Comparison of ENCODE assay signal across 24 mouse cellular contexts in the genomic region with DNA sequence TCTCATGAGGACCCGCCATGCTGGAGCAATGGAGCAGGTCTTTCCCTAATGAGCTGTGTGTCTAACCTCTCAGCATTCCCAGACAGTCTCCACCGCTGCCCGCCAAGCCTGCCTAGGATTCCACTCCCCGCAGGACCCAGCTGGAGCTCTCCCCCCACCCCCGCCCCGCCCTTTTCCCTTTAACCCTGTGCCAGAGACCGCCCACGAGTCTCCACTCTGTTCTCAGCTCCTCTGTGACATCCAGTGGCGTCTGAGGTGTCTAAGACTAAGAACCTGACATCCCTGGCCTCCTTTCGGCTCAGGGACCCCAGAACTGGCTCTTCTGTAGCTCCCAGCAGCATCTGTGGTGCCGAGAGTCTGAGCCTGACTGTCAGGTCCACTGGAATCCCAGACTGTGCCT. TPM values are rescaled to one million over a fixed set of nuclear protein-coding genes. Genes with fewer than 3 reads are reported as not detected.
A peak's percentile ranks its signal among the peaks of the same experiment; 100 is the strongest.
DNase-seq lines count a peak whose midpoint lies in the region; ATAC-seq lines count a peak whose summit lies in the region.
"Had no signal": no experiment of that assay in that cellular context is flagged by ENCODE, and none has a peak within 500 bp of the region (broad histone marks: within the 10 kb centered on the region; RNA-seq: fewer than 3 reads in every experiment).

No protein-coding gene starts in this region.

- H3K4me2 ChIP-seq in heart, embryonic 11.5 days: peak overlapping the region; percentile 23; the same call in 1 of the 2 replicates
- no peak overlapping the region for H3K4me2 ChIP-seq in midbrain, embryonic 11.5 days
- H3K4me2 ChIP-seq in midbrain, embryonic 14.5 days (ENCODE audit: low read length): no peak overlapping the region
- no peak overlapping the region for H3K4me2 ChIP-seq in kidney, embryonic 16.5 days (replicated peaks; ENCODE audit: low read depth, low read length)
- H3K4me2 ChIP-seq: heart, embryonic 15.5 days; limb, embryonic 13.5 days; liver, embryonic 13.5 days; lung, embryonic 15.5 days; stomach, embryonic 15.5 days had no signal

- 24% methylated on average over 11 of the region's 11 CpGs for WGBS in heart, embryonic 11.5 days (ENCODE audit: insufficient replicate concordance)
- 33% methylated on average over 11 of the region's 11 CpGs for WGBS in midbrain, embryonic 11.5 days
- 31% methylated on average over 11 of the region's 11 CpGs for WGBS in midbrain, embryonic 14.5 days
- WGBS in kidney, embryonic 16.5 days: 37% methylated on average over 11 of the region's 11 CpGs

- H3K27ac ChIP-seq in heart, embryonic 11.5 days (ENCODE audit: low read depth, low read length): no peak overlapping the region
- no peak overlapping the region for H3K27ac ChIP-seq in midbrain, embryonic 11.5 days (ENCODE audit: low read depth, low read length)
- H3K27ac ChIP-seq in midbrain, embryonic 14.5 days (replicated peaks; ENCODE audit: low read depth, low read length): no peak overlapping the region
- H3K27ac ChIP-seq in kidney, embryonic 16.5 days (ENCODE audit: low read length): no peak overlapping the region
- H3K27ac ChIP-seq: heart, embryonic 15.5 days; left cerebral cortex, adult 2 months; limb, embryonic 13.5 days; liver, embryonic 13.5 days; lung, embryonic 15.5 days; stomach, embryonic 15.5 days had no signal

- no peaks in the 10 kb centered on the region for H3K36me3 ChIP-seq in heart, embryonic 11.5 days (ENCODE audit: control insufficient read depth, insufficient read depth, low read length)
- no peaks in the 10 kb centered on the region for H3K36me3 ChIP-seq in midbrain, embryonic 11.5 days (ENCODE audit: control insufficient read depth, insufficient read depth, low read length)
- no peaks in the 10 kb centered on the region for H3K36me3 ChIP-seq in midbrain, embryonic 14.5 days (ENCODE audit: control insufficient read depth, insufficient read depth, low read length)
- H3K36me3 ChIP-seq in kidney, embryonic 16.5 days (ENCODE audit: insufficient read depth, low read length): no peaks in the 10 kb centered on the region
- H3K36me3 ChIP-seq: heart, embryonic 15.5 days; limb, embryonic 13.5 days; liver, embryonic 13.5 days; lung, embryonic 15.5 days; stomach, embryonic 15.5 days had no signal

- intact Hi-C loops in heart, postnatal 14 days (cut with DNase I): no loop called here
- intact Hi-C loops in left cerebral cortex, postnatal 10 days (cut with DNase I): no loop called here

- no peak; the same call in 1 of the 2 replicates for ATAC-seq in heart, embryonic 11.5 days (replicated peaks; ENCODE audit: insufficient number of reproducible peaks, low FRiP score, low TSS enrichment)
- ATAC-seq in midbrain, embryonic 11.5 days (ENCODE audit: low FRiP score): 0 out of 2 replicates have a peak, but pooled peaks have one; percentile 22
- ATAC-seq in midbrain, embryonic 14.5 days (ENCODE audit: low FRiP score, low TSS enrichment): no peak
- ATAC-seq in kidney, embryonic 16.5 days (ENCODE audit: low FRiP score, low TSS enrichment): no peak
- ATAC-seq: activated CD4-positive, CD25-positive, alpha-beta regulatory T cell, adult 4 months; inflammation-experienced regulatory T-cells, adult 6 months had no signal

- no peak overlapping the region for H3K9ac ChIP-seq in heart, embryonic 11.5 days (ENCODE audit: low read depth, low read length)
- H3K9ac ChIP-seq in midbrain, embryonic 11.5 days (ENCODE audit: low read length): no peak overlapping the region
- H3K9ac ChIP-seq in midbrain, embryonic 14.5 days (replicated peaks; ENCODE audit: low read length): no peak overlapping the region
- no peak overlapping the region for H3K9ac ChIP-seq in kidney, embryonic 16.5 days (replicated peaks; ENCODE audit: low read length)
- H3K9ac ChIP-seq: heart, embryonic 15.5 days; limb, embryonic 13.5 days; liver, embryonic 13.5 days; lung, embryonic 15.5 days; stomach, embryonic 15.5 days had no signal

- no peaks in the 10 kb centered on the region for H3K27me3 ChIP-seq in heart, embryonic 11.5 days (ENCODE audit: control insufficient read depth, insufficient read depth, low read length)
- H3K27me3 ChIP-seq in midbrain, embryonic 11.5 days (ENCODE audit: control insufficient read depth, insufficient read depth, low read length): no peaks in the 10 kb centered on the region
- H3K27me3 ChIP-seq in midbrain, embryonic 14.5 days (ENCODE audit: control insufficient read depth, insufficient read depth, low read length): no peaks in the 10 kb centered on the region
- no peaks in the 10 kb centered on the region for H3K27me3 ChIP-seq in kidney, embryonic 16.5 days (ENCODE audit: insufficient read depth, low read length)
- H3K27me3 ChIP-seq: heart, embryonic 15.5 days; limb, embryonic 13.5 days; liver, embryonic 13.5 days; lung, embryonic 15.5 days; stomach, embryonic 15.5 days had no signal

- no peaks in the 10 kb centered on the region for H3K4me1 ChIP-seq in heart, embryonic 11.5 days (ENCODE audit: control insufficient read depth, insufficient read depth, low read length)
- H3K4me1 ChIP-seq in midbrain, embryonic 11.5 days (ENCODE audit: control insufficient read depth, insufficient read depth, low read length): no peaks in the 10 kb centered on the region
- H3K4me1 ChIP-seq in midbrain, embryonic 14.5 days (ENCODE audit: control insufficient read depth, insufficient read depth, low read length): no peaks in the 10 kb centered on the region
- no peaks in the 10 kb centered on the region for H3K4me1 ChIP-seq in kidney, embryonic 16.5 days (ENCODE audit: insufficient read depth, low read length)
- H3K4me1 ChIP-seq: heart, embryonic 15.5 days; liver, embryonic 13.5 days; lung, embryonic 15.5 days; stomach, embryonic 15.5 days had no signal

- no peak for DNase-seq in heart, postnatal 14 days
- DNase-seq in midbrain, embryonic 11.5 days (ENCODE audit: low spot score, missing footprints): peak; percentile 81
- no peak for DNase-seq in midbrain, embryonic 14.5 days
- DNase-seq in R1 (ENCODE audit: low read depth, low spot score): peak; percentile 52
- DNase-seq in retina, embryonic 14.5 days (ENCODE audit: low spot score): peak; percentile 5
- DNase-seq in left cerebral cortex, postnatal 10 days (ENCODE audit: extremely low spot score in 1 of 2, low spot score in 2 of 2): no peak
- DNase-seq: adrenal gland, postnatal 10 days; cerebellum, adult 11 months; cerebellum, postnatal 14 days; embryo, embryonic 11 days; kidney, adult 8-10 months; kidney, postnatal 25 days; liver, embryonic 13.5 days; thymus, adult 18-20 months; thymus, postnatal 4 days had no signal

- H3K9me3 ChIP-seq in heart, embryonic 11.5 days (replicated peaks; ENCODE audit: control insufficient read depth, low read length): no peaks in the 10 kb centered on the region
- H3K9me3 ChIP-seq in midbrain, embryonic 11.5 days (ENCODE audit: control insufficient read depth, low read length): no peaks in the 10 kb centered on the region
- no peaks in the 10 kb centered on the region for H3K9me3 ChIP-seq in midbrain, embryonic 14.5 days (ENCODE audit: control insufficient read depth, low read length)
- H3K9me3 ChIP-seq in kidney, embryonic 16.5 days (ENCODE audit: low read length): no peaks in the 10 kb centered on the region
- H3K9me3 ChIP-seq: heart, embryonic 15.5 days; limb, embryonic 13.5 days; liver, embryonic 13.5 days; lung, embryonic 15.5 days; stomach, embryonic 15.5 days had no signal

- H3K4me3 ChIP-seq in heart, embryonic 11.5 days (ENCODE audit: low read depth, low read length): no peak overlapping the region
- H3K4me3 ChIP-seq in midbrain, embryonic 11.5 days (ENCODE audit: low read depth, low read length): no peak overlapping the region
- H3K4me3 ChIP-seq in midbrain, embryonic 14.5 days (replicated peaks; ENCODE audit: low read depth, low read length): no peak overlapping the region
- H3K4me3 ChIP-seq in kidney, embryonic 16.5 days (ENCODE audit: low read length): no peak overlapping the region
- H3K4me3 ChIP-seq: heart, embryonic 15.5 days; left cerebral cortex, adult 2 months; limb, embryonic 13.5 days; liver, embryonic 13.5 days; lung, embryonic 15.5 days; stomach, embryonic 15.5 days had no signal

RNA-seq across cellular contexts. Expression of gene Tpp2, which starts 50.9 kb away (rescaled TPM):
- polyA plus RNA-seq in heart, embryonic 11.5 days (2014; fragmentation: Nextera tagmentation; extraction: Ambion mirVana): 54.1 and 57.0 TPM in 2 replicates
- 10 to 100 TPM; 43.1 to 45.2 TPM for total RNA-seq in heart, postnatal 14 days (2021)
- 72.0 and 72.1 TPM in 2 replicates for polyA plus RNA-seq in midbrain, embryonic 11.5 days (2014; fragmentation: Nextera tagmentation; extraction: Ambion mirVana)
- 37.7 and 56.3 TPM in 2 replicates for polyA plus RNA-seq in midbrain, embryonic 14.5 days (2014; fragmentation: Nextera tagmentation; extraction: Ambion mirVana)
- 63.7 and 71.3 TPM in 2 replicates for polyA plus RNA-seq in kidney, embryonic 16.5 days (2015; fragmentation: Nextera tagmentation; extraction: Ambion mirVana)
- 10 to 100 TPM; 62.5 to 62.7 TPM for total RNA-seq in left cerebral cortex, postnatal 10 days (2021)

RNA-seq across cellular contexts. Expression of gene Uxs1, which starts 55.0 kb away (rescaled TPM):
- polyA plus RNA-seq in heart, embryonic 11.5 days (2014; fragmentation: Nextera tagmentation; extraction: Ambion mirVana): 11.3 and 18.2 TPM in 2 replicates
- total RNA-seq in heart, postnatal 14 days (2021): 1 to 10 TPM; 7.8 to 8.8 TPM
- 21.2 and 21.7 TPM in 2 replicates for polyA plus RNA-seq in midbrain, embryonic 11.5 days (2014; fragmentation: Nextera tagmentation; extraction: Ambion mirVana)
- 13.9 and 14.8 TPM in 2 replicates for polyA plus RNA-seq in midbrain, embryonic 14.5 days (2014; fragmentation: Nextera tagmentation; extraction: Ambion mirVana)
- 26.0 and 26.6 TPM in 2 replicates for polyA plus RNA-seq in kidney, embryonic 16.5 days (2015; fragmentation: Nextera tagmentation; extraction: Ambion mirVana)
- 10 to 100 TPM; 32.5 to 36.2 TPM for total RNA-seq in left cerebral cortex, postnatal 10 days (2021)

Comparison
In these comparisons a context has a peak if more than half of its experiments do, and no peak if none do; other contexts are left out.
1. DNase-seq: peak in midbrain, embryonic 11.5 days (single experiment), R1 (single experiment) and retina, embryonic 14.5 days (single experiment); none in heart, postnatal 14 days (0 of 2), midbrain, embryonic 14.5 days (single experiment) and left cerebral cortex, postnatal 10 days (0 of 2).